Mouse (Mus musculus) gastrocnemius, postnatal 14 days (tissue): Measurements from ENCODE around the gene Pip5k1b. TPM values are rescaled to one million over a fixed set of nuclear protein-coding genes. Genes with fewer than 3 reads are reported as not detected.

ENCODE experiments used
- DNase-seq: peaks from one replicate; pipeline ENCODE4 v3.0.0; 2021; ENCODE audit warnings: mixed read lengths
- intact Hi-C: fragments of 180-260 bp; cut with DNase I; formaldehyde crosslinking; loops from one replicate; pipeline ENCODE4 v1.15.1; 2025; ENCODE audit warnings: low total_unique reads
- total RNA-seq, 2 experiments: library from RNA; stranded (reverse); gene quantifications; 2 replicates each; pipeline ENCODE4 v1.2.3; 2021

Pip5k1b gene
- total RNA-seq, 2 experiments from 2014 or later, result 0.51 to 1.0 TPM

- DNase-seq, result no peak
- intact Hi-C loops, result no loop called here
Observed at GRCm38 (mm10) chr19:24521997-24522396, 33.7 kb downstream of the Pip5k1b start.

GRCm38 (mm10) chr19:24521146-24521545 lies 34.5 kb downstream of the Pip5k1b start:
- intact Hi-C loops, result no loop called here

GRCm38 (mm10) chr19:24519732-24520409 lies 35.8 kb downstream of the Pip5k1b start:
- intact Hi-C loops, result no loop called here

More at GRCm38 (mm10) chr19:24521146-24521545, 34.5 kb downstream of the Pip5k1b start:
- DNase-seq, result no peak

GRCm38 (mm10) chr19:24518384-24518783 lies 37.3 kb downstream of the Pip5k1b start:
- intact Hi-C loops, result no loop called here
- DNase-seq, result no peak

More at GRCm38 (mm10) chr19:24519732-24520409, 35.8 kb downstream of the Pip5k1b start:
- no peak for DNase-seq

GRCm38 (mm10) chr19:24517057-24517456 lies 38.6 kb downstream of the Pip5k1b start:
- intact Hi-C loops, result no loop called here
- DNase-seq, result no peak

GRCm38 (mm10) chr19:24515941-24516340 lies 39.7 kb downstream of the Pip5k1b start:
- intact Hi-C loops, result no loop called here
- no peak for DNase-seq

- DNase-seq, result no peak
- intact Hi-C loops, result no loop called here
Observed at GRCm38 (mm10) chr19:24514661-24515642, 40.7 kb downstream of the Pip5k1b start.

- DNase-seq, result no peak
- intact Hi-C loops, result no loop called here
Observed at GRCm38 (mm10) chr19:24513105-24513843, 42.4 kb downstream of the Pip5k1b start.

- no peak for DNase-seq
- intact Hi-C loops, result no loop called here
Observed at GRCm38 (mm10) chr19:24511939-24512338, 43.7 kb downstream of the Pip5k1b start.

GRCm38 (mm10) chr19:24509391-24509790 lies 46.3 kb downstream of the Pip5k1b start:
- DNase-seq, result no peak
- intact Hi-C loops, result no loop called here

- DNase-seq, result no peak
- intact Hi-C loops, result no loop called here
Observed at GRCm38 (mm10) chr19:24508087-24508767, 47.4 kb downstream of the Pip5k1b start.

GRCm38 (mm10) chr19:24502736-24503421 lies 52.8 kb downstream of the Pip5k1b start:
- intact Hi-C loops, result no loop called here

GRCm38 (mm10) chr19:24501525-24501924 lies 54.1 kb downstream of the Pip5k1b start:
- no peak for DNase-seq
- intact Hi-C loops, result no loop called here

More at GRCm38 (mm10) chr19:24502736-24503421, 52.8 kb downstream of the Pip5k1b start:
- DNase-seq, result no peak

- no peak for DNase-seq
Observed at GRCm38 (mm10) chr19:24500431-24500830, 55.2 kb downstream of the Pip5k1b start.

GRCm38 (mm10) chr19:24499291-24499690 lies 56.4 kb downstream of the Pip5k1b start:
- intact Hi-C loops, result loop anchor here (10.0 kb wide), 1 partner anchor 194 kb away; no protein-coding TSS in a partner anchor
- no peak for DNase-seq

More at GRCm38 (mm10) chr19:24500431-24500830, 55.2 kb downstream of the Pip5k1b start:
- intact Hi-C loops, result no loop called here

GRCm38 (mm10) chr19:24493887-24494286 lies 61.8 kb downstream of the Pip5k1b start:
- no peak for DNase-seq
- intact Hi-C loops, result loop anchor here (10.0 kb wide), 1 partner anchor 189 kb away; no protein-coding TSS in a partner anchor

GRCm38 (mm10) chr19:24491824-24492223 lies 63.8 kb downstream of the Pip5k1b start:
- intact Hi-C loops, result loop anchor here (10.0 kb wide), 1 partner anchor 187 kb away; no protein-coding TSS in a partner anchor
- DNase-seq, result no peak

- no peak for DNase-seq
- intact Hi-C loops, result loop anchor here (10.0 kb wide), 1 partner anchor 185 kb away; no protein-coding TSS in a partner anchor
Observed at GRCm38 (mm10) chr19:24490275-24490674, 65.4 kb downstream of the Pip5k1b start.
